Mouse (Mus musculus) forebrain, embryonic 14.5 days (tissue): ENCODE data around the gene Hax1. TPM values are rescaled to one million over a fixed set of nuclear protein-coding genes. Genes with fewer than 3 reads are reported as not detected.
A peak's percentile ranks its signal among the peaks of the same experiment; 100 is the strongest.

Source experiments
- ATAC-seq: fragments of 200-750 bp; cut with Nextera tagmentation; 2 replicates; pipeline ENCODE4 v1.8.0; 2017; ENCODE audit warnings: mild to moderate bottlenecking, moderate library complexity
- DNase-seq: peaks from one replicate; pipeline ENCODE4 v3.0.0-alpha.2; 2015; ENCODE audit warnings: low spot score
- H3K27ac ChIP-seq: fragments of 300-500 bp; sonication (generic); 2 replicates; pipeline ENCODE4 v1.5.1; 2014; ENCODE audit warnings: low read depth, mild to moderate bottlenecking, control low read depth, low read length, moderate library complexity
- H3K27me3 ChIP-seq: fragments of 300-500 bp; sonication (generic); replicated peaks from 2 replicates; pipeline ENCODE4 v1.6.1; 2014; ENCODE audit warnings: low read length, control low read depth, mixed read lengths; ENCODE audit not compliant: control insufficient read depth, insufficient read depth
- H3K36me3 ChIP-seq: fragments of 300-500 bp; sonication (generic); 2 replicates; pipeline ENCODE4 v1.6.1; 2014; ENCODE audit warnings: low read length, control low read depth; ENCODE audit not compliant: control insufficient read depth, insufficient read depth
- H3K4me1 ChIP-seq: fragments of 300-500 bp; sonication (generic); 2 replicates; pipeline ENCODE4 v1.6.1; 2014; ENCODE audit warnings: antibody characterized with exemption, low read length, control low read depth; ENCODE audit not compliant: control insufficient read depth, insufficient read depth
- H3K4me2 ChIP-seq: fragments of 300-500 bp; sonication (generic); 2 replicates; pipeline ENCODE4 v1.6.1; 2014; ENCODE audit warnings: mild to moderate bottlenecking, control low read depth, low read length
- H3K4me3 ChIP-seq: fragments of 300-500 bp; sonication (generic); 2 replicates; pipeline ENCODE4 v1.5.1; 2014; ENCODE audit warnings: low read depth, low read length, control low read depth
- H3K9ac ChIP-seq: fragments of 300-500 bp; sonication (generic); 2 replicates; pipeline ENCODE4 v1.6.1; 2014; ENCODE audit warnings: mild to moderate bottlenecking, low read length, control low read depth, moderate library complexity
- H3K9me3 ChIP-seq: fragments of 300-500 bp; sonication (generic); replicated peaks from 2 replicates; pipeline ENCODE4 v1.6.1; 2016; ENCODE audit warnings: low read length, control low read depth, mixed read lengths; ENCODE audit not compliant: control insufficient read depth
- WGBS: fragments of 180-500 bp; shearing (Covaris S2); extraction: QIAGEN DNeasy Blood & Tissue Kit; methylation state at CpG from one replicate; pipeline ENCODE4 v1.1.7; 2014; 5-methylcytosine and 5-hydroxymethylcytosine counted together
- polyA plus RNA-seq: library from polyadenylated mRNA; unstranded; fragments of >200 nt; fragmentation: Nextera tagmentation; extraction: Ambion mirVana; gene quantifications from 2 replicates; pipeline ENCODE4 v1.2.1, GENCODE M21; 2014

The Hax1 gene
- polyA plus RNA-seq, result 145 and 155 TPM in 2 replicates

DNA sequence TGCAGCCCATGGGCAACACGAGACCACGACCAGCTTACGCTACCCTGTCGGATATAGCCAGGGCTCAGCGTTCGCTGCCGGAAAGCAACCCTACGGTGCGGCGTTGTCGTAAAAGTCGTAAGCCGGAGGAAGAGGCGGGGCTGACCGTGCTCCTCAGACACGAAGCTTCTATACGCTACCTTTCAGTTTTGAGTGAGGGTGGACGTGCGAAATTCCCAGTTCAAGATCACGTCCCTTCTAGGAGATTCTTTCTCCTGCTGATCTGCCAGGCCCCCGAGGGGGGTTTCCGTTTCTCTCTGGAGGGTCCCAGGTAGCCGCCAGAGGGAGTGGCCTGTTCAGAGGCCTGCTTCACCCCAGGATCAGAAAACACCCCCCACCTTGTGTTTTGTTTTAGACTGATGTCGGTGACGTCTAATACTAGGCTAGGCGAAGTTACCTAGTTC, at the start of gene Hax1:
Gene Hax1, minus strand, starts transcription at position 169 of the 443 bp plus-strand sequence.
- Histone ChIP-seq H3K27me3 (no peaks in the 10 kb centered on the region), H3K9me3 (no peaks in the 10 kb centered on the region), H3K36me3 (peaks cover 52% of the 10 kb centered on the region), H3K4me1 (no peaks in the 10 kb centered on the region), H3K4me2 (peak within 1 kb of the TSS; percentile 85), H3K4me3 (peak within 1 kb of the TSS; percentile 79), H3K9ac (peak within 1 kb of the TSS; percentile 91), H3K27ac (peak within 1 kb of the TSS; percentile 89)
- WGBS, result 0% methylated on average over 26 of the region's 26 CpGs
- DNase-seq, result peak; percentile 97
- ATAC-seq, result peak; percentile 97

DNA sequence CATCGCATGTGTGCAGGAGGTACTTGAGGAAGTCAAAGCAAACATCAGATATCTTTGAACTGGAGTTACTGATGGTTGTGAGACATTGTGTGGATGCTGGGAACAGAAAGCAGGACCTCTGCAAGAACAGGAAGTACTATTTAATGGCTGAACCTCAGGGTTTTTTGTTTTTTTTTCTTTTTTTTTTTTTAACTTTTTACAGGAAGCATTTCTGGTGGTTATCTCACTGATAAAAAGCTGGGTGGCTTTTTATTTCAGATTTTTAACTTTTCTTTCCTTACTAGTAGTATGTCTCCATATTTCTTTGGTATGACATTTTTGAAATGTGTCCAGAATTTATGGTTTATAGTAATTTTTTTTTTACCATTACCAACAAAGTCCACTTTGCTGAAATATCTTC, 37.7 kb upstream of the Hax1 start:
- Histone ChIP-seq H3K4me3 (no peak overlapping the region), H3K4me2 (no peak overlapping the region), H3K36me3 (peaks cover 86% of the 10 kb centered on the region), H3K27me3 (no peaks in the 10 kb centered on the region), H3K4me1 (no peaks in the 10 kb centered on the region), H3K9me3 (no peaks in the 10 kb centered on the region), H3K27ac (no peak overlapping the region), H3K9ac (no peak overlapping the region)
- DNase-seq (no peak), ATAC-seq (no peak)
- 96% methylated on average over 1 of the region's 1 CpGs for WGBS

DNA sequence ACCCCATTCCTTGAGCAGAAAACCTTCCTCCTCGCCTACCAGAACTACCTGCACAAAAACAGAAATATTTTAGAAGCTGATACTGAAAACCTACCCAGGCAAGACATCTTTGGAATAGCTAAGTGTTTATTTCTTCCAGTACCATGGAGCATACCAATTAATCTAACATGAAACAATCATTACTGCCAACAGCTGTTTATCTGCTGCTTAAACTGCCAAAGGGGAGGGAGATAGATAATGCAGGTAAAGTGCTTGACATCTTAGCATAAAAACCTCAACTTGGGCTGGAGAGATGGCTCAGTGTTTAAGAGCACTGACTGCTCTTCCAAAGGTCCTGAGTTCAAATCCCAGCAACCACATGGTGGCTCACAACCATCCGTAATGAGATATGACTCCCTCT, 36.1 kb upstream of the Hax1 start:
- Histone ChIP-seq H3K4me1 (no peaks in the 10 kb centered on the region), H3K4me3 (no peak overlapping the region), H3K27me3 (no peaks in the 10 kb centered on the region), H3K27ac (no peak overlapping the region), H3K9me3 (no peaks in the 10 kb centered on the region), H3K4me2 (no peak overlapping the region), H3K36me3 (peaks cover 89% of the 10 kb centered on the region), H3K9ac (no peak overlapping the region)
- DNase-seq (no peak), ATAC-seq (no peak)
- 92% methylated on average over 2 of the region's 2 CpGs for WGBS

DNA sequence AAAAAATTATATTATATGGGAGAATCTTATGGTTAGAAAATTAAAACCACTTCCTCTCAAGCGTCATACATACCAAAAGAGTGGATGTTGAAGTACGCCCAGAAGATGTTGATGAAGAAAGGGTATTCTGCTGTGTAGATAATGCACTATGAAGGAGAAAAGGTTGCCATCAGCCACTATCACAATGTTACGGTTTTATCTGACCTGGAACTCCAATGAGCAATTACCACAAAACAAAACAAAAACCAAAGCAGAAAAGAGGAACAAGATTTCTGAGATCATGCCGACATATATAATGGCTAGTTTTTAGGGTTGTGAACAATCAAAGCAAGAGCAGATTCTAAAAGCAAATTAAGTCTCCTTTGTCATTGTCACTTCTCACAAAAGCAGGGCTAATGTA, 18.0 kb upstream of the Hax1 start:
- Histone ChIP-seq H3K4me2 (no peak overlapping the region), H3K27me3 (no peaks in the 10 kb centered on the region), H3K9ac (no peak overlapping the region), H3K4me1 (no peaks in the 10 kb centered on the region), H3K4me3 (no peak overlapping the region), H3K36me3 (peaks cover 98% of the 10 kb centered on the region), H3K9me3 (no peaks in the 10 kb centered on the region), H3K27ac (no peak overlapping the region)
- 92% methylated on average over 4 of the region's 4 CpGs for WGBS
- no peak for DNase-seq
- ATAC-seq, result no peak

DNA sequence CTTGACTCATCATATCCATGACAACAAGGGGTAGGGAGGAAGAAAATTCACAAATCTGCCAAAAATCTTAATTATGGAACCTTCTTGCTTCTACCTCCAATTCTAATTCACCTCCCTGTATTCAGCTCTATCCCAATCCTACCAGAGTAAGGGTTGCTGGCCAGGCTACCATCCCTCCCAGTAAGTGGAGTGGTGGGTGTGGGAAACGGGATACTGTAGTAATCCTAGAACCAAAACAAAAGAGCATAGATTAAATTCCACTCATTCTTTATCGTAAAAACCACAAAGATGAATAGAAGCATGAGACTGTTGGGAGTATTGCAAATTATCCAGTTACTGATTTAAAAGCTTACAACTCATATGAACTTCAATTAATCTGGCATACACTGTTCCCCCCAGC, 11.7 kb upstream of the Hax1 start:
- Histone ChIP-seq H3K4me3 (no peak overlapping the region), H3K4me1 (no peaks in the 10 kb centered on the region), H3K4me2 (no peak overlapping the region), H3K9ac (no peak overlapping the region), H3K9me3 (no peaks in the 10 kb centered on the region), H3K36me3 (peaks cover 96% of the 10 kb centered on the region), H3K27me3 (no peaks in the 10 kb centered on the region), H3K27ac (no peak overlapping the region)
- DNase-seq, result no peak
- WGBS, result 81% methylated on average over 2 of the region's 2 CpGs
- ATAC-seq, result no peak

DNA sequence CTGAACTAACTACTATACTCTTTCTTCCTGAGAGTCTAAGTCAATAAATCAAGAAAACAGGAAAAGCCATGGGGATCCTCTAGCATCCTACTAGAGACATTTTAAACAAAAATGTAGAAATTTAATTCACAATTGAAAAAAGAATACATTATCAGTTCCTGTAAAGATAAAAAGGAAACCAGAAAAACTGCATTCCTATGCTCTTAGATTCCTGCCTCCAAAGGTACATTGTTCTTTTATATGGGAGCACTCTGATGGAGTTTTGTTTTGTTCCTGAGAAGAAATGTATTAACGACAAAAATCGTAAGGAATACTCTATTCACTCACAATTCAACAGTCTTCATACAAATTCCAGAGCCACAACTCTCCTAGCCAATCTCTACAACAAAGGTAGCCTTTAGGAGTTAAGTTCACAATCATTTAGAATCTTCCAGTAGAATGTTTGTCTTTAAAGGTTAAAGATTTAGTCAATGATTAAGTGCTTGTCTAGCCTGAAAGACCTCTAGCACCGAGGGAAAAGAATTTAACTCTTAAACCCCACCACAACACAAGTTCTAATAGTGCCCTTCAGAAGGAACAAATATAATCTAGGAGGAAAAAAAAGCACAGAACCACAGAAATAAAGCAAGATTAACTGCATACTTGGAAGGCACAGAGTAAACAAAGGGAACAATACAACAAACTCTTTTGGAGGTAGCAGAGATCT, 5.7 kb upstream of the Hax1 start:
- Histone ChIP-seq H3K4me1 (no peaks in the 10 kb centered on the region), H3K4me3 (no peak overlapping the region), H3K9ac (no peak overlapping the region), H3K36me3 (peaks cover 80% of the 10 kb centered on the region), H3K4me2 (no peak overlapping the region), H3K27ac (no peak overlapping the region), H3K9me3 (no peaks in the 10 kb centered on the region), H3K27me3 (no peaks in the 10 kb centered on the region)
- no peak for ATAC-seq
- 79% methylated on average over 3 of the region's 3 CpGs for WGBS
- no peak for DNase-seq

DNA sequence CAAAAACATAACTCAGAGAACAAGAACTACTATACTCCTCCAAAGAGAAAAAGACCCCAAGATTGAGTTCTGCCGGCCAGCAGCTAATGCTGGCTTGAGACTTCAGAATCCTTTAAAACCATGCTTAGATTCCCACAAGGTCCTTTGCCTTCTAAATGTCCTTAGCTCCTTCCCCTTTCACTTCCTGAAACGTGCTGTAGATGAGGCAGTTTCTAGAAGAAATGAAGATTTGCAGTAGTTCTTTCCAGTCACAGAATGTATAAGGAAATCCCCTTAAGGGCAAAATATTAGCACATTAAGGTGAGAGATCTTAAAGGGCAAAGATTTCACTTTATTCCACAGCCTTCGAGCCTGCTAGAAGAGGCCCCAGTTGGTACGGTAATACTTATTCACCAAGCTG, 1.2 kb upstream of the Hax1 start:
- WGBS, result 80% methylated on average over 4 of the region's 4 CpGs
- no peak for DNase-seq
- no peak overlapping the region for H3K9ac ChIP-seq
- H3K9me3 ChIP-seq, result no peaks in the 10 kb centered on the region
- peaks cover 52% of the 10 kb centered on the region for H3K36me3 ChIP-seq
- H3K4me1 ChIP-seq, result no peaks in the 10 kb centered on the region
- no peak for ATAC-seq
- H3K27ac ChIP-seq, result no peak overlapping the region
- H3K4me2 ChIP-seq, result no peak overlapping the region
- H3K27me3 ChIP-seq, result no peaks in the 10 kb centered on the region
- no peak overlapping the region for H3K4me3 ChIP-seq

DNA sequence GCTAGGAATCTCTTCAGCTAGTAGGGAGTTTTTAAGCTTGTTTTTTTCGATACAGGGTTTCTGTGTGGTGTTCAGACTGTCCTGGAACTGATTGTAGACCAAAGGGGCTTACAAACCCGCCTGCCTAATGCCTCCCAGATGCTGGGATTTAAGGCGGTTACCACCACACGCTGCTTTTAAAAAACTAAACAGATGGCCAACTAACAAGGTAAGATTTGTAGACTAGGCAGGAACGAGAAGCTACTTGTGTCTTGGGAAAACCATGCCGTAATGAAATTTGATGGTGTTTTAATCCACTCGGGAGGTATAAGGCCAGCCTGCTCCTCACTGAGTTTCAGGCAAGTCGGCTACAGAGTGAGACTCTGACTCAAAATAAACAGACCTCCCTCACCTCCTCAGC, 510 bp upstream of the Hax1 start:
- Histone ChIP-seq H3K4me3 (peak overlapping the region; percentile 79), H3K27ac (peak overlapping the region; percentile 89), H3K27me3 (no peaks in the 10 kb centered on the region), H3K4me2 (peak overlapping the region; percentile 85), H3K36me3 (peaks cover 52% of the 10 kb centered on the region), H3K9ac (peak overlapping the region; percentile 91), H3K4me1 (no peaks in the 10 kb centered on the region), H3K9me3 (no peaks in the 10 kb centered on the region)
- DNase-seq, result peak; percentile 6
- WGBS, result 26% methylated on average over 8 of the region's 8 CpGs
- peak; percentile 37 for ATAC-seq

DNA sequence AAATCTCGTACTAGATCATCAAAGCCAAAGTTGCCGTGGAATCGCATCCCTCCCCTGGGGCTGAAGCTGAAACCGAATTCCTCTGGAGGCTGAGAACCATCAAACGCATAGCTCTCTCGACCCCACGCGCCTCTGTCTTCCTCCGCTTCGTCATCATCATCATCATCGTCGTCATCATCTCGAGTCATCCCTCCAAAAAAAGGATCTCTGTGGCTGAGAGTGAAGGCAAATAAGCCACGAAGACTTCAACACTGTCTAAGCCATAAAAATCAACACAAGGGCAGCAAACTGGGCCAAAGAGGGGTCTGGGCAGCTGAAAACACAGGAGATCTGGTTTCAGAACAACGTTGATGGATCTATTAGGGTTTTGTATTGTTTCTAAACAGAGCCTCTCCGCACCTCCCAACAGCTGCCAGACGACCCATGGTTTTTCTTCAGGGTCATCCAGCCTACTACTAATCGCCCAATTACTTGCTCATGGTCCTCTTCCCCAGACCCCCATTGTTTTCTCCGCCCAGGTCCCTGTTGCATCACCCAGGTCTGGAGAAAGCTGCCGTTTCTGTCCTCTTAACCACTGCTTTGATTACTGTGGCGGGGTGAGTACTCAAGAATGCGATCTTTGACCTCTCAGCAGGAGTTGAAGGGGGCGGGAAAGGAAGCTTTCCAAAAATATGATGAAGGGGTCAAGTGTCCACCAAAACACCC, 637 bp downstream of the Hax1 start:
- H3K36me3 ChIP-seq, result peaks cover 49% of the 10 kb centered on the region
- DNase-seq, result peak; percentile 18

More for the DNA sequence above, 637 bp downstream of the Hax1 start:
- H3K4me2 ChIP-seq, result peak overlapping the region; percentile 85
- no peaks in the 10 kb centered on the region for H3K4me1 ChIP-seq
- peak; percentile 51 for ATAC-seq
- peak overlapping the region; percentile 91 for H3K9ac ChIP-seq
- WGBS, result 17% methylated on average over 22 of the region's 23 CpGs
- H3K27me3 ChIP-seq, result no peaks in the 10 kb centered on the region
- peak overlapping the region; percentile 89; the same call in 1 of the 2 replicates for H3K27ac ChIP-seq
- no peaks in the 10 kb centered on the region for H3K9me3 ChIP-seq
- H3K4me3 ChIP-seq, result peak overlapping the region; percentile 79
